Mouse (Mus musculus): Measurements from ENCODE around the gene Chit1. TPM values are rescaled to one million over a fixed set of nuclear protein-coding genes. Genes with fewer than 3 reads are reported as not detected.

The Chit1 gene
- total RNA-seq, 2 experiments from 2014 or later, result 0.20 TPM; not detected in 1

DNA sequence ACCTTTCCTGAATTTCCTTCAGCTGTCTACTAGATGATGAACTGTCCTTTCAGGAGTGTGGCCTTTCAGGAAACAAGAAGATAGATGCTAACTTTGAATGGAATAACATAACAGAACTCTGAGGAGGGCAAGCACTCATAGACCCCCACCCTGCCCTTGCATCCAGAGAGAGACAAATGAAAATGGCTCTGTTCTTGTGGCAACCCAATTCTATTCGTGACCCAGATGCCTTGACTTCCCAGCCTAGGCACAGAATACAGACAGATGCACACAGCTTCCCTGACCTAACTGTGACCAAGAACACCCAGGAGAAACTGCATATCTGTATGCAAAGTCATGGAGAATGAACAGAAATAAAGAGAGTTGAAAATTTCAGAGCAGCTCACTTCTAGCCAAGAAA lies 37.4 kb upstream of the Chit1 start:
- H3K27ac ChIP-seq, result no peak overlapping the region
- no peak for DNase-seq (ENCODE audit: low spot score in 2 of 2)
- H3K4me3 ChIP-seq, result no peak overlapping the region
- TF ChIP-seq CTCF (conservative IDR thresholded peaks at IDR 0.05), result no peak

DNA sequence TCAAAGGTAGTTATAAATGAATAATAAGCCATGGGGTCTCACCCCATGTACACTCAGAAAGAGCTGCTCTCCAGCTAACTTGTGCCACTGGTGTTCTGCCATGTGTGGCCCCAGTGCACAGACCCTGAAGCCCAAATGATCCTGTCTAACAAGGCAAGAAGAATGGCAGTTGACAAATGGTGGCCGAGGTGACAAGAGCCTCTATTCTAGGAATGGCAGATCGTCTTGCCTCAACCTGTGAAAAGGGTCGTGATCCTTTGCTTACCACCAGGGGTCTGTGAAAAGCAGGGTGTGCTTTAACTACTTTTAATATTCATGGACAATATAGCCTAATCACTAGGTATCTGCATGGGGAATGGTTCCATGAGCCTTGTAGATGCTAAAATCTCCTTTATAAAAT lies 36.9 kb upstream of the Chit1 start:
- TF ChIP-seq CTCF (conservative IDR thresholded peaks at IDR 0.05), result no peak
- DNase-seq (ENCODE audit: low spot score in 2 of 2), result no peak
- no peak overlapping the region for H3K4me3 ChIP-seq
- H3K27ac ChIP-seq, result no peak overlapping the region

DNA sequence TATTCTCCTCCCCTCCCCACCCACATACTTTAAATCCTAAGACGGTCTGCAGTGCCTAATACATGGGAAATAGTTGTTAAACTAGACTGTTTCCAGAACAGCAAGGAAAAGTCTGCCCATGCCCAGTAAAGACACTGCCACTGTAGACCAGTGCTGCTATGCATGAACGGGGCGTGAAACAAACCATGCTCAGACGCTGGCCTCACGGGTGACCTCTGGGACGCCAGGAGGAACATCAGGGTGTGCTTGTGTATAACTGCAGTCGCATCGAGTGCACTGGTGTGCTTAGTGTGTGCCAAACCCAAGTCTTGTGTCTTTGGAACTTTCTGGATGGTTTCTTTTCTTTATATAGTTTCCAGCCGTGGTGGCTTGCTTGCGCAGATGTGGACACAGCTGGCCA lies 36.4 kb upstream of the Chit1 start:
- no peak for DNase-seq (ENCODE audit: low spot score in 2 of 2)
- H3K4me3 ChIP-seq, result no peak overlapping the region
- no peak overlapping the region for H3K27ac ChIP-seq
- no peak for TF ChIP-seq CTCF (conservative IDR thresholded peaks at IDR 0.05)

DNA sequence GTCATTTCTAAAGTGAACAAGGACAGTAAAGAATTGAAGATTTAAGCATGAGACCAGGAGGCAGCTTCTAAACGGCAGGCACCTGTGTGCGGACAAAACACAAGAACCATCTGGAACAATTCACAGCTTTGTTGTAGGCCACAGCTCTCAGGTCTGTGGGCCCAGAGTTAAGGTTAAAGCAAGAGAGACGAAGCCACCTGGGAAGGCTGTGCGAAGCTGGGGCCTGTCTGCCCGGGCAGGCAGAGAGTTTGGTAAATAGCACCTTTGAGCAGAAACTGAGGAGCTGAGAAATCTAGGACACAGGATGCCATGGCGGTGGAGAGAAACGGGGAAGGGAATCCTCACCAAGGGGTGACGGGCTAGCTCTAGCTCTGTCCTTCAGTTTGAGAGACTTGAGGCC lies 35.5 kb upstream of the Chit1 start:
- no peak for TF ChIP-seq CTCF (conservative IDR thresholded peaks at IDR 0.05)
- Histone ChIP-seq H3K27ac (peak overlapping the region; percentile 97; the same call in 1 of the 2 replicates), H3K4me3 (peak overlapping the region; percentile 64)
- DNase-seq (ENCODE audit: low spot score in 2 of 2), result no peak

DNA sequence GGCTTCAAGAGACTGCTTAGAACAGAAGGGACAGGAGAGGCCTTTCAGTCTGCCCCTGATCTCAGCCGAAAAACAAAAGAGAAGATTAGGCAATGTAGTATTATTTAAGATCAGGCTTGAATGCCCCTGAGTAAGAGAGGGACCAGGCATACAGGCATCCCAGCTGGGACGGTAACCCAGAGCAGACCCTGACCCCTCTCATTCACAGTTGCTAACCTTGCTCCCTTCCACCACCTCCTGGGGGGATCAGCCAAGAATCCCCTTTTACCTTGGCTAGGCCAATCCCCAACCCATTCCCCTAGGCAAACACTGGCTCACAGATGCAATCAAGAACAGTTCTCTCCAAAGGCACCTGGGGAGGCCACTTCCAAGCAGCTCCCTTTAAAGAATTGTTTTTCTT lies 34.3 kb upstream of the Chit1 start:
- no peak for DNase-seq (ENCODE audit: low spot score in 2 of 2)
- peak overlapping the region; percentile 97 for H3K27ac ChIP-seq
- TF ChIP-seq CTCF (conservative IDR thresholded peaks at IDR 0.05), result no peak
- peak overlapping the region; percentile 64 for H3K4me3 ChIP-seq

DNA sequence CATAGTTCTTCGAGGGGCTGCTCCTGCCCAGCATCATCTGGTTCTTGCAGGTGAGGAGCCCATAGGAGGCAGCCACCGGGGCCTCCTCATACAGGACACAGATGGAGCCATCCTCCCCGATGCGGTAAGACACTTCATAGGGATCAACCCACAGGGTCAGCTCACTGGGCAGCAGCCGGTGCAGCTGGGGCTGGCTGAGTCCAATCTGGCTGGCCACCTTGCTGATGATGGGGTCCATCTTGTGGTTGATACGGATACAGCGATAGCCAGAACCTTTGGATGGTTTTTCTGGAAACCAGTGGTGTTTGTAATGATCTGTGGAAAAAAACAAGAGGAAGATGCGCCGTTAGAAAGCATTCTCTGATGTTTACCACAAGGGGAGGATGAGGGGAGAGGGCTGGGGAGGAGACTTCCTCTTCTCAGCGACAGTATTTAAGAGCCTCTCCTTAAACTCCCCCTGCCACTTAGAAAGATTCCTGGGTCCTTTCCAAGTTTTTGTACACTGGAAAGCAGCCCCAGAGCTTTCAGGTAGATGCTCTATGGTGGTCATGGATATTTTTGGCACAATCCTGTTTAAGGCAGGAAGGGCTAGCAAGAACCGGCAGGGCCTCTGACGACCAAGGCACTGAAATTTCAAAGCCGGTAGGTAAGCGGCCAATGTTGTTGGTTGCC lies 33.5 kb upstream of the Chit1 start:
- Histone ChIP-seq H3K27ac (peak overlapping the region; percentile 97), H3K4me3 (peak overlapping the region; percentile 64)
- peak; percentile 65 for TF ChIP-seq CTCF (conservative IDR thresholded peaks at IDR 0.05)
- DNase-seq (ENCODE audit: low spot score in 2 of 2), result no peak

DNA sequence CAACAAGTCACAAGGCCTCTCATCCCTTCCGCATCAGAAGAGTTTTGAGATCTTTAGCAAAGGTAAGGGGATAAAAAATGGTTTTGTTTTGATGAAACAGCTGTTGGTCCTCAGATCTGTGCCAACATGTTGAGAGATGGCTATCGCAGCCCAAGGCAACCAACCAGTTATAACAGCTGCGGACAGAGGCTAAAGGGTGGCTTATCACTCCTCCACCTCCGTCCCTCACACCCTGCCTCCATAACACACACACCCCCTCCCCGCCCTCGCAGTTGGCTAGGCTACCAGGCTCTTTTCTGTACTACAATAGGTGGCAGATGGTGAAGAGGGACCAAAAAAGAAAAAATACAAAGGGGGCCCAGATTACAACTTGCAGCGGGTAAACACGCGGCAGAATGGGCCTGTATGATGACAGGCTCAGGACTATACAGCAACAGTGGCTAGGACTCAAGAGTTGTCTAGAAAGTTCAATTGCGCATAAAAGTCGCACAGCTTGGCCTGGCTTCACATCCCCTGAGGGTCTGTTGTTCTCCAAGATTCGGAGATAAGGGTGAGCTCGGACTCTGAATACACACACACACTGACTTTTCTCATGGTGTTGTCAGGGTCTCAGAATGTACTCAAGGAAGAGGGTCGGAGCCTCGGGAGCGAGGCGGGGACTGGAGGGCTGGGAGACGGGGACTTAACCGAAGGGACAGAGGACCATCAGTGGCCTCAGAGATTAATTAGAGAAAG lies 32.8 kb upstream of the Chit1 start:
- TF ChIP-seq CTCF (conservative IDR thresholded peaks at IDR 0.05), result no peak
- Histone ChIP-seq H3K27ac (peak overlapping the region; percentile 97), H3K4me3 (peak overlapping the region; percentile 64)
- DNase-seq (ENCODE audit: low spot score in 2 of 2), result peak; percentile 46 to 57

DNA sequence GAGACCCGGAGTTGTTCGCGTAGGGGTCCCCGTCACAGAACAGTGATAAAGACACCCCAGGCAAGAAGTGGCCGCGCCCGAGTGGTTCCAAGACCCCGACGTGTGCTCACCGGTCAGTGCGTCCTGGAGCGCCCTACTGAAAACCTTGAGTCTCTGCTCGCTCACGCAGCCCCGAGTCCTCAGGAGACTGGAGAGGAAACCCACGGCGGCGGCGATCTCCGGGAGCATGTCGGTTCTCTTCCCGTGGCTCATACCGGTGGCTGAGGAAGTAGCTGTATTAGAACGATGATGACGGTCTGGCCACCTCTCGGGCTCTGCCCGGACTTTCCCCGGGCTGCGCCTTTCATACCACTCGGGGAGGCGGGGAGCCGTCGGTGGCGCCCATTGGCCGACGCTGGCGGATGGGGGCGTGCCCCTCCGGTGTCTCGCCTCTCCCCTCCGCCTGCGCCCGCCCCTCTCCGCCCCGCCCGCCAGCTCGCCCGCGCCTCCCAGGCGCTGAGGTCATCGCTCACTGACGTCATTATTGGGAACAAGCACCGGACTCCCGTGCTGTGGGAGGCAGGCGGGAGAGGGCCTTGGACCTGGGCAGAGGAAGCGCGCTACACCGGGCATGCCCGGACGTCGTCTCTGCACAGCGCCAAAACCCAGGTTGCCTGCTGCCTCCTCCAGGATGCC lies 32.1 kb upstream of the Chit1 start, which contains the start of gene Btg2:
TSS of gene Btg2 (minus strand) at position 319 of the 675 bp plus-strand sequence.
- Histone ChIP-seq H3K27ac (peak within 1 kb of the TSS; percentile 97), H3K4me3 (peak within 1 kb of the TSS; percentile 64)
- peak; percentile 96 for DNase-seq (ENCODE audit: low spot score in 2 of 2)
- no peak for TF ChIP-seq CTCF (conservative IDR thresholded peaks at IDR 0.05)

DNA sequence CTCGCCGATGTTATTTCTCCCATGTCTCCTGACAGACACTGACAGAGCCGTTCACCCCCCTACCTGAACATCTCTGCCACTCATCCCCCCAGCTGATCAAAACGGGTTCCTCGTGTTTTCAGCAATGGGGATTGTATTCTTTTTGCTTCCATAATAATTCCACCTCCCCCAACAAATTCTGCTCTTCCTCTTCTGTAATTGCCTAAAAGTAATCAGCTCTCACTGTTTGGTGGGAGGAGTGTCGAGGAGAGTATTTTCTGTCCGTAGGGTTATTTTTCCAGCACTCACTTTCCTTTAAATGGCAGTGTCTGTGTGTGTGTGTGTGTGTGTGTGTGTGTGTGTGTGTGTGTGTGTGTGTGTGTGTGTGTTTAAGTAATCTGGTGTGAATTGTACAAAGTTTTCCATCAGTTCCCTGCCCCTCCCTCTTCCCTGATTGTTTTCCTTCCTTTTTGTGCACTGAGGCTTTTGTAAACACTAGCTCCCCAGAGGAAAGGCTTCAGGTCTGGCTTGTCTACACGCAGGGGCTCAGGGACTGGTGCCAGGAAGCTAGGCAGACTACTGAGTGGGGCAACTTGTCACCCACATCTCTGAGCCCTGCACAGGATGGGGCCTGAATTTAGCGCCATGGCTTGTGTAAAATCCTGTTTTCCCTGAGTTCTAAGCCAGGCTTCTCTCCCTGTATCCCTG lies 31.4 kb upstream of the Chit1 start:
- no peak for DNase-seq (ENCODE audit: low spot score in 2 of 2)
- peak overlapping the region; percentile 97 for H3K27ac ChIP-seq
- no peak for TF ChIP-seq CTCF (conservative IDR thresholded peaks at IDR 0.05)

DNA sequence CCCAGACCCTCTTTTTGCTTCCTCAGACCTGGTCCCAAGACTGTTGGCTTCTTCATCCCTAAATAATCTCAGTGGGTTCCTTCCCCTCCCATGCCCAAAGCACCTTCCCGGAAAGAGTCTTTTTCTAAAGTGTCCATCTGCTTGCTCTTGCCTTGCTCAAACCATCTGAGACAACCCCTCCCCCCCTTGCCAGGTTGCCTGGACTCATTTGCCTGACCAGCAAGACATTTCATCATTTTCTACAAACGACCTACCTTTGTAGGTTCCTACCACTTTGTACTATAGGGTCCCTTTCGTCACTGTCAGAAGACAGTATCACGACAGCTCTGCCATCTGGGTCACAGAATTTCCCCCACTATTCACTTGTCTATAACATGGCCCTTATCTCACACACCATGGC lies 30.6 kb upstream of the Chit1 start:
- TF ChIP-seq CTCF (conservative IDR thresholded peaks at IDR 0.05), result no peak
- H3K27ac ChIP-seq, result peak overlapping the region; percentile 75
- no peak overlapping the region for H3K4me3 ChIP-seq
- DNase-seq (ENCODE audit: low spot score in 2 of 2), result no peak

More for the DNA sequence above, 31.4 kb upstream of the Chit1 start:
- peak overlapping the region; percentile 64 for H3K4me3 ChIP-seq

DNA sequence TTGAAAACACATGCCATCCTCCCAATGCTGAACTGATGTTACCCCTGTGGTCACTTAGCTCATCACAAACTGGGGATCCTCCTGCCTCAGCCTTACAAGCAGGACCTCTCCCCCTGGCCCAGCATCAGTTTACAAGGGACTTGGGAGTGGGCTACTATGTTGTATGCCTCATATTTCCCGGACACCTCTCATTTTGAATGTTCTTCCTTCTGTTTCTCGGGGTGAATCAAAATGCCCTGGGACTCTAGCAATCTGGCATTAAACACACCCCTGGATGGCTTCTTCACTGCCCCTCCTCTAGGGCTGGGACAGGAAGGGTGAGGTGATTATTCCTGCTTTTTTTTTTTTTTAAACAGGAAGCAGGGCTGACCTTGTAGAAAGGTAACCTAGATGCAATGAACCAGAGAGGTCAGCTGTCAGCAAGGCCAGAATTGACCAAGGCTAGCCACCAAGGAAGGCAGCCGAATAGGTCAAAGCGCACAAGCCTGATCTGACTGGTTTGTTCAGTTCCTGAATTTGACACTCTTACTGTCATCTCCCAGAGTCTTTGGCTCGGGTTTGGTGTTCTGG lies 30.1 kb upstream of the Chit1 start:
- H3K27ac ChIP-seq, result no peak overlapping the region; the same call in 1 of the 2 replicates
- DNase-seq (ENCODE audit: low spot score in 2 of 2), result no peak
- no peak overlapping the region for H3K4me3 ChIP-seq
- TF ChIP-seq CTCF (conservative IDR thresholded peaks at IDR 0.05), result no peak

DNA sequence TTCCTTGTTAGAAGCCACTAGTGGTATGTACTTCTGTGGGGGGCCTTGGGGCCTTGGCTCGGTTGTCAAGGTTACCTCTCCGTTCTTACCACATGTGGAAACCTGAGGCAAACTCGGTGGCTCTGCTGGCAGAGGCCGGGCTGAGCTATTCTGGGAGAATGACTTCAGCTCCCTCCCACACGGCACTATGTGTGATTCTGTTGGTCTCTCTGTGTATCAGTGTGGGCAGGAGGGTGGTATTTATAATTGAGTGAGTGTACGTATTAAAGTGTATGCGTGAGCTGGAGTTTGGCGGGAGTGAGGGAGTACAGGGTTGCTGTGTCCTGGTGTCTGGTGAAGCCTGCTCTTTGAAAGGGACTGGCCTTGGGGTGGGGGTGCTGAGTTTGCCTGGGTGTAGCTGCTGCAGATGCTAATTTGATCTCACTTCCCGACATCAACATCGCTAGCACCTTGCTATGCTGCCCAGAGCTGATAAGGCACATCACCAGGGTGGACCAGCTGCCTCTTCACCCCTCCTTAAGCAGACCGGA lies 28.0 kb upstream of the Chit1 start:
- Histone ChIP-seq H3K27ac (peak overlapping the region; percentile 80), H3K4me3 (no peak overlapping the region)
- peak; percentile 72 to 81 for DNase-seq (ENCODE audit: low spot score in 2 of 2)
- TF ChIP-seq CTCF (conservative IDR thresholded peaks at IDR 0.05), result no peak
